Mouse (Mus musculus) cerebellum, adult 11 months (tissue): ENCODE results near the gene Inpp5k.
A peak's percentile ranks its signal among the peaks of the same experiment; 100 is the strongest.
"Not testable (repeated sequence)": the region's sequence is repeated elsewhere in the genome, so short reads cannot be mapped to it uniquely, and the experiment has no call there.

Experiments used
- DNase-seq: peaks from one replicate; pipeline ENCODE4 v3.0.0; 2022

Inpp5k gene

GRCm38 (mm10) chr11:75630645-75631229 is at the start of gene Inpp5k:
Gene Inpp5k (plus strand): TSS chr11:75630988.
- peak; percentile 95 for DNase-seq

- DNase-seq: no peak
Observed at GRCm38 (mm10) chr11:75581495-75582149, 49.2 kb upstream of the Inpp5k start.

GRCm38 (mm10) chr11:75583521-75583920 is 47.3 kb upstream of the Inpp5k start:
- DNase-seq: no peak

- DNase-seq: no peak
Observed at GRCm38 (mm10) chr11:75585061-75585460, 45.7 kb upstream of the Inpp5k start.

- no peak for DNase-seq
Observed at GRCm38 (mm10) chr11:75585978-75586377, 44.8 kb upstream of the Inpp5k start.

GRCm38 (mm10) chr11:75586963-75587362 is 43.8 kb upstream of the Inpp5k start:
- DNase-seq: no peak

- DNase-seq: peak; percentile 95
Observed at GRCm38 (mm10) chr11:75587493-75588284, 43.1 kb upstream of the Inpp5k start, which contains the start of gene Pitpna. Gene Pitpna (plus strand): TSS chr11:75588097.

- no peak for DNase-seq
Observed at GRCm38 (mm10) chr11:75588285-75588941, 42.4 kb upstream of the Inpp5k start.

- no peak for DNase-seq
Observed at GRCm38 (mm10) chr11:75592612-75593011, 38.2 kb upstream of the Inpp5k start.

- no peak for DNase-seq
Observed at GRCm38 (mm10) chr11:75594431-75594830, 36.4 kb upstream of the Inpp5k start.

GRCm38 (mm10) chr11:75595404-75595803 is 35.4 kb upstream of the Inpp5k start:
- no peak for DNase-seq

- no peak for DNase-seq
Observed at GRCm38 (mm10) chr11:75595816-75596215, 35.0 kb upstream of the Inpp5k start.

- peak; percentile 33 for DNase-seq
Observed at GRCm38 (mm10) chr11:75596726-75597255, 34.0 kb upstream of the Inpp5k start.

- DNase-seq: no peak
Observed at GRCm38 (mm10) chr11:75598004-75598403, 32.8 kb upstream of the Inpp5k start.

GRCm38 (mm10) chr11:75599802-75600201 is 31.0 kb upstream of the Inpp5k start:
- DNase-seq: not testable (repeated sequence)

- DNase-seq: no peak
Observed at GRCm38 (mm10) chr11:75604826-75605225, 26.0 kb upstream of the Inpp5k start.

GRCm38 (mm10) chr11:75605318-75605717 is 25.5 kb upstream of the Inpp5k start:
- no peak for DNase-seq

GRCm38 (mm10) chr11:75608776-75609175 is 22.0 kb upstream of the Inpp5k start:
- no peak for DNase-seq

GRCm38 (mm10) chr11:75610021-75610420 is 20.8 kb upstream of the Inpp5k start:
- DNase-seq: no peak

GRCm38 (mm10) chr11:75614769-75615168 is 16.0 kb upstream of the Inpp5k start:
- DNase-seq: no peak

GRCm38 (mm10) chr11:75615556-75615955 is 15.2 kb upstream of the Inpp5k start:
- no peak for DNase-seq

GRCm38 (mm10) chr11:75619133-75619532 is 11.7 kb upstream of the Inpp5k start:
- DNase-seq: no peak
